Mouse (Mus musculus) hindbrain, embryonic 12.5 days (tissue): Measurements from ENCODE around the gene AC170998.1. TPM values are rescaled to one million over a fixed set of nuclear protein-coding genes. Genes with fewer than 3 reads are reported as not detected.
"Not testable (repeated sequence)": the region's sequence is repeated elsewhere in the genome, so short reads cannot be mapped to it uniquely, and the experiment has no call there.

Source experiments
- ATAC-seq: fragments of 200-750 bp; cut with Nextera tagmentation; 2 replicates; pipeline ENCODE4 v1.8.0; 2017; ENCODE audit warnings: moderate TSS enrichment; ENCODE audit not compliant: low FRiP score
- H3K27ac ChIP-seq: fragments of 300-500 bp; sonication (generic); 2 replicates; pipeline ENCODE4 v1.5.1; 2016; ENCODE audit warnings: mild to moderate bottlenecking
- H3K27me3 ChIP-seq: fragments of 300-500 bp; sonication (generic); 2 replicates; pipeline ENCODE4 v1.6.1; 2016; ENCODE audit warnings: mild to moderate bottlenecking
- H3K36me3 ChIP-seq: fragments of 300-500 bp; sonication (generic); 2 replicates; pipeline ENCODE4 v1.6.1; 2016; ENCODE audit warnings: mild to moderate bottlenecking
- H3K4me1 ChIP-seq: fragments of 300-500 bp; sonication (generic); 2 replicates; pipeline ENCODE4 v1.6.1; 2016
- H3K4me2 ChIP-seq: fragments of 300-500 bp; sonication (generic); replicated peaks from 2 replicates; pipeline ENCODE4 v1.6.1; 2016; ENCODE audit warnings: mild to moderate bottlenecking
- H3K4me3 ChIP-seq: fragments of 300-500 bp; sonication (generic); 2 replicates; pipeline ENCODE4 v1.5.1; 2016; ENCODE audit warnings: mild to moderate bottlenecking
- H3K9ac ChIP-seq: fragments of 300-500 bp; sonication (generic); 2 replicates; pipeline ENCODE4 v1.6.1; 2016; ENCODE audit warnings: mild to moderate bottlenecking, moderate library complexity
- H3K9me3 ChIP-seq: fragments of 300-500 bp; sonication (generic); replicated peaks from 2 replicates; pipeline ENCODE4 v1.6.1; 2016; ENCODE audit warnings: mild to moderate bottlenecking
- WGBS: fragments of 180-500 bp; shearing (Covaris S2); methylation state at CpG from one replicate; pipeline ENCODE4 v1.1.7; 2016; 5-methylcytosine and 5-hydroxymethylcytosine counted together
- polyA plus RNA-seq: library from polyadenylated mRNA; unstranded; fragments of >200 nt; fragmentation: Nextera tagmentation; extraction: Ambion mirVana; gene quantifications from 2 replicates; pipeline ENCODE4 v1.2.1, GENCODE M21; 2016

The AC170998.1 gene
- polyA plus RNA-seq, 1 experiment from 2014 or later = 3.2 TPM

DNA sequence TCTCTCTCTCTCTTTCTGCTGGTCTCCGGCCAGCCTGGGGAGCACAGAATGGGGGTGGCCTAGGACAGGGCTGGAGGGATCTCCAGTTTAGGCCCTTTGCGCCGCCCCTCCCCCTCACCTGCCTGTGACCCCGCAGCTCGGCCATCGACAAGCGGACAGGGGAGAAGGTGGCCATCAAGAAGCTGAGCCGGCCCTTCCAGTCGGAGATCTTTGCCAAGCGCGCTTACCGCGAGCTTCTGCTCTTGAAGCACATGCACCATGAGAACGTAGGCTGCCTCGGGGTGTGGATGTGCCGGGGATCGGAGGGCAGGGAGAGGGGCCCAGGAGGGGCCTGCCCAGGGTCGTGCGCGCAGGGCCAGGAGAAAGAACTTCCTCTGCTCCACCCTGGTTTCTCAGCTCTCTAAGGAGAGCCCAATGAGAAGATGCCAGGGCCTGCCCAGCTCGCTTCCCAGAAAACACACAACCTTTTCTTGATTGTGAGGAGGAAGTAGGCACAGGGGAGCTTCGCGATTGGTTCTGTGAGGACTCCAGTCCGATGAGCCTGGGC, 44.1 kb downstream of the AC170998.1 start:
- H3K4me2 ChIP-seq = peak overlapping the region; percentile 63
- ATAC-seq = no peak
- no peaks in the 10 kb centered on the region for H3K9me3 ChIP-seq
- H3K27me3 ChIP-seq = peaks cover 51% of the 10 kb centered on the region
- peak overlapping the region; percentile 34 for H3K4me3 ChIP-seq
- WGBS = 6% methylated on average over 24 of the region's 24 CpGs
- H3K27ac ChIP-seq = no peak overlapping the region
- H3K4me1 ChIP-seq = peaks cover 14% of the 10 kb centered on the region
- H3K36me3 ChIP-seq = no peaks in the 10 kb centered on the region
- H3K9ac ChIP-seq = peak overlapping the region; percentile 43; the same call in 1 of the 2 replicates

DNA sequence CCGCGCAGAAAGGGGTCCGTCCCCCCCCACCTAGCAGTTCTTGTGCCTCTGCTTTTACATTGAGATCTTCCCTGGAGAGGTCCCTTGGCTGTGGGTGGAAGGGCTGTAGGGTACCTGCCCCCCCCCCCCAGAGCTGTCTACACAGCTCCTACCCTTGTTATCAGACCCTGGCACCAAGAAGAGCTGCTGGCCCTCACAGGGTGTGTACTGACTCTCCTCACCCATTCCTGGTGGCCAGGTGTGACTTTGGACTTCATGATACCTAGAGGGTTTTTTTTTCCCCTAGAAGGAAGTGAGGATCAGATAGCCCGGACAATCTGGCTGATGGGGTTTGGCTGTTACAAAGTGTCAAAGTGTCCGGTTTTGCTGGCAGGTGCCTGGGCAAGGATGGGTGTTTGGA, 45.4 kb downstream of the AC170998.1 start:
- no peaks in the 10 kb centered on the region for H3K9me3 ChIP-seq
- peaks cover 51% of the 10 kb centered on the region for H3K27me3 ChIP-seq
- WGBS = 92% methylated on average over 5 of the region's 5 CpGs
- no peak overlapping the region for H3K27ac ChIP-seq
- no peak for ATAC-seq
- H3K36me3 ChIP-seq = no peaks in the 10 kb centered on the region
- no peak overlapping the region for H3K4me3 ChIP-seq
- peaks cover 14% of the 10 kb centered on the region for H3K4me1 ChIP-seq
- H3K4me2 ChIP-seq = no peak overlapping the region
- no peak overlapping the region for H3K9ac ChIP-seq

- ATAC-seq, H3K36me3 ChIP-seq, H3K9me3 ChIP-seq, H3K27ac ChIP-seq, H3K4me1 ChIP-seq, H3K4me2 ChIP-seq, H3K4me3 ChIP-seq, H3K9ac ChIP-seq: not testable (repeated sequence)
- 98% methylated on average over 8 of the region's 9 CpGs for WGBS
- peaks cover 25% of the 10 kb centered on the region for H3K27me3 ChIP-seq
Observed at GRCm38 (mm10) chr17:28774303-28774702, 48.4 kb downstream of the AC170998.1 start.

DNA sequence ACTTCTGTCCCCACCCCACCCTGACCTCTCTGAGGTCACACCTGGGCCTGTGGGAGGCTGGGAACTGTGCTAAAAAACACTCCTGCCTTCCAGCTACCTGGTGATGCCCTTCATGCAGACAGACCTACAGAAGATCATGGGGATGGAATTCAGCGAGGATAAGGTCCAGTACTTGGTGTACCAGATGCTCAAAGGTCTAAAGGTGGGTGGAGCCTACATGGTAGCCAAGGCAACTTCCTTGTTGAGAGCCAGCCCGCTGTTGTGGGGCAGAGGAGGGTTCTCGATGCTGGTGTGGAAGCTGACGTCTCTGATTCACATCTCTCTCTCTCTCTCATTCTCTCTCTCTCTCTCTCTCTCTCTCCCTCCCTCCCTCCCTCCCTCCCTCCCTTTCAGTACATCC, 49.3 kb downstream of the AC170998.1 start:
- Histone ChIP-seq H3K36me3 (no peaks in the 10 kb centered on the region), H3K9me3 (no peaks in the 10 kb centered on the region), H3K27ac (no peak overlapping the region), H3K27me3 (peaks cover 17% of the 10 kb centered on the region), H3K9ac (no peak overlapping the region), H3K4me1 (peaks cover under 1% of the 10 kb centered on the region), H3K4me3 (no peak overlapping the region), H3K4me2 (no peak overlapping the region)
- ATAC-seq = no peak
- WGBS = 86% methylated on average over 4 of the region's 4 CpGs

Other genes starting within 250 kb of the AC170998.1 start
- 28.3 and 32.6 TPM in 2 replicates for gene Fkbp5, start 208.6 kb upstream of the AC170998.1 start, polyA plus RNA-seq
- gene Armc12, start 195.3 kb upstream of the AC170998.1 start, polyA plus RNA-seq = not detected in 2 replicates
- gene Clpsl2, start 176.7 kb upstream of the AC170998.1 start, polyA plus RNA-seq = not detected in 2 replicates
- not detected in 2 replicates for gene Clps, start 165.3 kb upstream of the AC170998.1 start, polyA plus RNA-seq
- gene Lhfpl5, start 150.4 kb upstream of the AC170998.1 start, polyA plus RNA-seq = 2.0 and 3.4 TPM in 2 replicates
- gene Srpk1, start 103.4 kb upstream of the AC170998.1 start, polyA plus RNA-seq = 100 and 105 TPM in 2 replicates
- 0.44 and 0.63 TPM in 2 replicates for gene Slc26a8, start 35.9 kb upstream of the AC170998.1 start, polyA plus RNA-seq
- 40.1 and 45.9 TPM in 2 replicates for gene Mapk14, start 34.8 kb upstream of the AC170998.1 start, polyA plus RNA-seq
- 4.2 and 6.5 TPM in 2 replicates for gene Mapk13, start 43.2 kb downstream of the AC170998.1 start, polyA plus RNA-seq
- gene Brpf3, start 75.0 kb downstream of the AC170998.1 start, polyA plus RNA-seq = 13.0 and 13.8 TPM in 2 replicates
- not detected in 2 replicates for gene Pnpla1, start 132.3 kb downstream of the AC170998.1 start, polyA plus RNA-seq
- gene 4930539E08Rik, start 189.2 kb downstream of the AC170998.1 start, polyA plus RNA-seq = 0.10 and 0.13 TPM in 2 replicates
- gene Pxt1, start 217.8 kb downstream of the AC170998.1 start, polyA plus RNA-seq = not detected in 2 replicates
- gene Kctd20, start 225.9 kb downstream of the AC170998.1 start, polyA plus RNA-seq = 120 and 122 TPM in 2 replicates